Mouse (Mus musculus) liver, postnatal 0 days (tissue): ENCODE measurements around the gene St6gal1.

ENCODE experiments used
- CTCF ChIP-seq: sonication (generic); IDR thresholded peaks from 2 replicates; pipeline ENCODE4 v1.5.1; 2016; ENCODE audit warnings: antibody characterized with exemption, low read depth
- EP300 ChIP-seq: IDR thresholded peaks from 2 replicates; pipeline ENCODE4 v1.6.1; 2016; ENCODE audit warnings: antibody characterized with exemption, low read depth, mild to moderate bottlenecking

DNA sequence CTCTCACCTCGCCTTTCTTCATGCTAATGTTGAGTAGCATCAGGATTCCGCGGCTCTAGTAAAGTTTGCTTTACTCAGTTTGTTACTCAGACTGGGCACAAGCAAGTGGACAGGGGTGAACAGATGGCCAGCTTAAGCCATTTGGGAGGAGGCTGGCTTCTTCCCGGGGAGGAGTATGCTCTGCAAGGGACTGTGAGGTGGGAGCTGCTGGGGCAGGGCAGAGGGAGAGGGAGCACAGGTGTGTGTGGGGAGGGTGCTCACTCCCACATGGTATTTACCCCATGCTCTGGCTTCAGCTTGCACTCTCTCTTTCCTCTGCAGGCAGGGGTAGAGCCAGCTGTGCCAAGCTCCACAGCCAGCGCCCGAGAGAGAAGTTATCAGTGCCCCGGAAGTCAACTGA lies 32.1 kb downstream of the St6gal1 start:
- no peak for TF ChIP-seq EP300
- TF ChIP-seq CTCF, result no peak
